Mouse (Mus musculus) megakaryocyte, embryonic 14.5 days (primary cell): ENCODE measurements around the gene Aurkb.

Experiments
- FLI1 ChIP-seq: IDR thresholded peaks from 2 replicates; pipeline ENCODE4 v1.6.1; 2012; ENCODE audit warnings: low read length, inconsistent platforms, mixed read lengths
- GATA1 ChIP-seq: IDR thresholded peaks from 3 replicates; pipeline ENCODE4 v1.6.1; 2012; ENCODE audit warnings: mixed read lengths, low read length, inconsistent platforms, borderline replicate concordance

DNA sequence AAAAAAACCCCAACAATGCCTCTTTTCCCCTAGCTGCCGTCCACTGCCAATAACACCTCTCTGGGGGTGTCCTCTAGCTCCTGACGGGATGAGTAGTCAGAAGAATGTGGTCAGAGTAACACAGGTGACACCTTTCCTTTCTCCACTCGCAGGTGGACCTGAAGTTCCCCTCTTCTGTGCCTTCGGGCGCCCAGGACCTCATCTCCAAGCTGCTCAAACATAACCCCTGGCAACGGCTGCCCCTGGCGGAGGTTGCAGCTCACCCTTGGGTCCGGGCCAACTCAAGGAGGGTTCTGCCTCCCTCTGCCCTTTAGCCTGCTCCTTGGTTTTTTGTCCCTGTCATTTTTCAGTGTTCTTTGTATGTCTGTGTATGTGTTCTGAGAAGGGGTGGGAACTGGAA, 5.3 kb downstream of the Aurkb start:
- TF ChIP-seq GATA1, result no peak
- no peak for TF ChIP-seq FLI1
